Mouse (Mus musculus) left cerebral cortex, adult 11 months (tissue): ENCODE measurements around the gene Kif18b.

Source experiments
- DNase-seq: peaks from one replicate; pipeline ENCODE4 v3.0.0; 2022; ENCODE audit warnings: low spot score

Kif18b gene

DNA sequence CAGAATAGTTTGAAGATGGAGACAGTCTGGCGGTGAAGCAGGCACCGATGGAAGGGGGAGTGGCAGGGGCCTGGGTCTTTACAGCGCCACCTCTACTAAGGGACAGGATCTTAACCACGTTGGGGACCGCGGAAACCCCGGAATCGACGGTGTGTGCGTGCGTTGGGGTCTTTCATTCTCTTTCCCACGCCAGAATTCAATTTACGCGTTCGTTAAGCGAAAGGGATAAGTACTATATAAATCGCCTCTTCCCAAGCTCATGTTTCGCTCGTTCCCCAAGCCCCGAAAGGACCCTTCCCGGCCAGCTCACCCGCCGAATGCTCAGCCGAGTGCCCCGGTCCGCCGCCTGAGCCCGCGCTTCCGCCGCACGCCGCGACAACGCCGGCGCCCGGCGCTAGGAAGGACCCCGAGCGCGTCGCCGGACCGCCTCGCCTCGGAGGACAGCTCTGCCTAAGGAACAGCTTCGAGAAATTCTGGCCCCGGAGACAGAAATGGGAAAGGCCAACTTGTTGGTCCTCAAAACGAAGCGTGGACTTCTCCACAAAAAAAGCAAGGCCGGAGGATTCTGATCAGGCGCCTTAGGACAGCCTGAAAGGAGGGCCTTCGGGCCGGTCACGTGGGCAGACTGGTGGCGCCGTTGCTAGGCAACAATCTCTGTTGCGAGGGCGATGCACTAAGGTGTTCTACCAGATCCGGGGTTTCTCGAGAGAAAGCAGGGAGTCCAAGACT is 44.2 kb downstream of the Kif18b start, which contains the start of the genes Eftud2 and Ccdc103:
TSS of gene Eftud2 (minus strand) at position 401 of the 729 bp plus-strand sequence.
TSS of gene Ccdc103 (plus strand) at position 620 of the 729 bp plus-strand sequence.
- peak; percentile 91 for DNase-seq

DNA sequence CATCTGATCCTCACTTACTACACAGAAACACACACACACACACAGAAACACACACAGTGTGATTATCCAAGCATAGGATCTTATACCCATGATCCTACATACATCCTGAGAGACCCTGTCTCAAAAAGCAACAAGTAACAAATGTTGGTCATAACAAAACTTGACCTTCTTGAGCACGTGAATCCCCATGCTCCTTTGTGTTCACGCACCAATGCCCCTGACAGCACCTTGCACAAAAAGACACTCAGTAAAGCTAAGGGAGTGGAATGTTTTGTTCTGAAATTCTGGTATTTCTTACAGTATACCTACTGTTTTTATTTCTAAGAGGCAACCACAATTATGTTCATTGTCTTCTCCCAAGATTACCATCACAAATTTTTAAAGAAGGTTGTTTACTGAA is 45.4 kb downstream of the Kif18b start:
- DNase-seq: no peak

DNA sequence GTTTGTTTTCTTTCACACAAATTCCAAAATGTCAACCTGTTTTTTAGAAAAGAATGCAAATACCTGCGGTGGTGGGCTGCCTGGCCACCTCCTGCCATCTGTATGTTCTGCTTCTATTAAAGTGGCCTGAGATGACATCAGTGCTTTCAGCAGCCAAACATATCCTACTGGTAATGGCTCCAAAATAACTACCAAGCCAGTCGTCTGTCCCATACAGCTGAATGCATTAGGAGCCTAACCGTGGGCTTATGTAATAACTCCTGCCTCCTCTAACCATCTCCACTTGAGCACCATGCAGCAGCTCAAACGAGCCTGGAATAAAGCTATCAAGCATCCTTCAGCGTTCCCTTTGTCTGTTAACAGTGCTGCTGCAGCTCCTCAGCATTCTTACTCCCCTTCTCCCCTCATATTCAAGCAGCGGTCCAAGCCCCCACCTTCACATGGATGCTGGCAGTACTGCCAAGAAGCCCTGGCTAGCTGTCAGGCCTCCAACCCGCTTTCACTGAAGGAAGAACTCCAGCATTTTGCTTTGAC is 50.1 kb downstream of the Kif18b start:
- peak; percentile 72 for DNase-seq

DNA sequence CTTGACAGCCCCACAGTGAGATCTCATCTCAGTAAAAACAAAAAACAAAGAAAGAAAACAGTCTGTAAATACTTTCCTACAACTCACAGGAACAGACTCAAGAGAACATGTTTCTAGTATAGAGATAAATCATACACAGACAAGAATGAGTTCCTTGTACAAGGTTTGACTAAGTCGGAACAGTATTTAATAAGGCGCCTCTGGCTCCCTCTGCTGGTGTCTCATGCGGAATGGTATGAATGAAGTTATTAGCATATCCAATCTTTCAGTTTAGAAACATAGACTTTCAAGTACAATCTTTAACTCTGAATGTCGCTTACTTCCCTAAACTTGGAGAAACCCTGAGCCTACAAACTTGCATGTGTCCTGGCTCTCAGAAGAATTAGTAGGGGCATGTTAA is 60.7 kb downstream of the Kif18b start:
- no peak for DNase-seq

DNA sequence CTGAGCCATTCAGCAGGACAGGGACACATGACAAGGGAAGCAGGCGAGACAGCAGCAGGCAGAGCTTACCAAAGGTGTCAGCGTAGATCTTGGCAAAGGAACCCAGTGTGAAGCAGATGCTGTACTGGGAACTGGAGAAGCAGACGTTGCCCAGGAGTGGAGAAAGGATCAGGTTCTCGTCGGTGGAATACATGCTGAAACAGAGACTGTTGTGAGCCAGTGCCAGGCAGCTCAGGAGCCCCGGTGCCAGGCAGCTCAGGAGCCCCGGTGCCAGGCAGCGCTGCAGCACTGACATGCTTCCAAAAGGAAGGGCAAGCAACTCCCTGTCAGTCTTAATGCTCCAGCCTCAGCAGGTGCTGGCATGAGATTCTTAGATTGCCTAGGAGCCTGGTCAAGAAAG is 65.0 kb downstream of the Kif18b start:
- DNase-seq: peak; percentile 35

DNA sequence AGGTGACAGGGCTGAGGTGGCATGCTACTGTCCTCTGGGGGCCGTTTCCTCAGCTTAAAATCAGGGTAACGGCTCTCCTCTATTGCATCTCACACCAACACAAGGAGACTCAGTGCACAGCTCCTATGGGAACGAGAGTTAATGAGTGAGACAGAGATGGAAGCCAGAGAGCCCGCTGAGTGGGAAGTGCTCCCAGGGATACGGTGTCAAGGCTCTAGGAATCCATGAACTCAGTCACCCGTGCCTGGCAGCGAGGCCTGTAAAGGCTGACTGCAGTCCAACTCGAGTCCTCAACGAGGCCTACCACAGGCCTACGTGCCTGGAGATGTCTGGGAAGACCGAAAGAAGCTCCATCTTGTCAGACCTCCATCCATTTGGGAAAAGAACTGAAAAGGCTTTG is 66.0 kb downstream of the Kif18b start:
- DNase-seq: no peak

DNA sequence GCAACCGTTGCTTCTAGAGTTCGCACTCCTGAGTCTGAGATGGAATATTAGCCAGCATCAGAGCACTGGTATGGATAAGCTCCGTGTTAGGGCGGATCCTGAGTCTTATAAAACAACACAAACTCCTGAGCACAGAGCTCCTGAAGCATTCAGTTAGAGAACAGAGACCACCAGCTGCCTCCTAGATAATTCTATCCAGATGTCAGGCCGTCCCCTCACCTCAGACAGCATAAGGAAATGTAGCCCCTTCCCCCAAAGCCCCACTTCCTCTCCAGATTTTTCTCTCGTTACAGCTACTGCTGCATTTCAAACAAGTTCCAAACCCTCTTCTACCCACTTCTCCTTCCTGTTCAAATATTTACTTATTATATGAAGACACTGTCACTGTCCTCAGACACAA is 69.0 kb downstream of the Kif18b start:
- no peak for DNase-seq
